Mouse (Mus musculus) olfactory bulb, adult 2 months (tissue): ENCODE results near the gene Ifrd2.

ENCODE experiments used
- CTCF ChIP-seq: fragments of 200-500 bp; IDR thresholded peaks from 2 replicates; pipeline ENCODE4 v1.5.1; 2012; ENCODE audit warnings: low read depth, mild to moderate bottlenecking, low read length, moderate library complexity; ENCODE audit not compliant: insufficient read depth
- POLR2A ChIP-seq: fragments of 200-500 bp; IDR thresholded peaks from 2 replicates; pipeline ENCODE4 v1.6.1; 2012; ENCODE audit warnings: mild to moderate bottlenecking, low read depth, low read length, moderate library complexity; ENCODE audit not compliant: insufficient read depth

DNA sequence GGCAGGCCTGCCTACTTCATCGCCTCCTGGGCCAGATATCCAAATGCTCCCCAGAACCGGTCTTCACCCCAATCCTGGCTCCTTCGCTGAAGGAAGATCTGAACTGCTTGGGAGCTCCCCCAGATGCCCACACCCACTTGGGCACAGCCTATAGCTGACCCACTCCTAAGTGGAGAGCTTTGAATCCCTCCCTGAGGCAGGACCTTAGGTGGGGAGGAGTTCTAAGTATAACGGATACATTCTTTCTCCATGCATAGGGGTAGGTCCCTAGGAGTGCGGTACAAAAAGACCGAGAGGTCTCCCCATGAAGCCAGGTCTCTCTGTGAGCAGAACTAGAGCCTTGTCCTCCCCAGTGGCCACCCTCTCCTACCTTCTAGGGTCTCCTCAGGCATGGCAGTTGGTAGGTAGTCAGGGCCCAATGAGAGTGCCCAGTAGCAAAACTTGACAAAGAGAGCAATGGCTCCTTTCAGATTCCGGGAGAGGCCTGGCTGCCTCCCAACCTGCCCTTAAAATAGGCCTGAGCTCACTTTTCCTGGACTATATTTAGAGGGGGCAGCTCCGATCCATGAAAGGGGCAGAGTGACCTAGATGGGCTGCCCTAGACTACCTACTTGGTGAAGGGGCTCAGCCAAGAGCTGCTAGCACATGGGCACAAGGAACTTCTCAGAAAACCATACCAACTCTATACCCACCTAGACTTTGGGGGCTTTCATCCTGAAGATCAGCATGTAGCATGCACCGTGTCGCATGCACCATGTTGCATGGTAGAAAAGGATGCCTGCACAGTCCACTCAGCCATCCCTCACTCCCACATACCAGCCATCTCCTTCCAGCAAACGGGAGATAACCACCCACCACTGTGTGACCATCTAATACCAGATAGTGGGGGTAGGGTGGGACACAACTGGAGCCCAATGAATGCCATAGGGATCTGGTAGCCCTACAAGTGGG, 9.5 kb downstream of the Ifrd2 start:
- no peak for TF ChIP-seq CTCF
- TF ChIP-seq POLR2A, result no peak
